Mouse (Mus musculus) cortical plate, adult 2 months (tissue): ENCODE data around the gene Eif2ak3. TPM values are rescaled to one million over a fixed set of nuclear protein-coding genes. Genes with fewer than 3 reads are reported as not detected.

Experiments used
- H3K27ac ChIP-seq: fragments of 200-500 bp; 2 replicates; pipeline ENCODE4 v1.5.1; 2012; ENCODE audit warnings: low read length, control low read depth, inconsistent platforms; ENCODE audit not compliant: insufficient read depth
- H3K4me1 ChIP-seq: fragments of 200-500 bp; 2 replicates; pipeline ENCODE4 v1.6.1; 2011; ENCODE audit warnings: low read length; ENCODE audit not compliant: control insufficient read depth, insufficient read depth
- H3K4me3 ChIP-seq: fragments of 200-500 bp; 2 replicates; pipeline ENCODE4 v1.5.1; 2011; ENCODE audit warnings: mild to moderate bottlenecking, low read length, control low read depth; ENCODE audit not compliant: insufficient read depth
- CTCF ChIP-seq: fragments of 200-500 bp; IDR thresholded peaks from 2 replicates; pipeline ENCODE4 v1.5.1; 2011; ENCODE audit warnings: mild to moderate bottlenecking, control low read depth, low read length; ENCODE audit not compliant: insufficient read depth; ENCODE audit errors: extremely low read depth
- POLR2A ChIP-seq: fragments of 200-500 bp; IDR thresholded peaks from 2 replicates; pipeline ENCODE4 v1.6.1; 2011; ENCODE audit warnings: mild to moderate bottlenecking, low read length, control low read depth; ENCODE audit not compliant: insufficient read depth; ENCODE audit errors: extremely low read depth
- polyA plus RNA-seq: library from polyadenylated mRNA; depleted of rRNA; stranded (reverse); fragments of >200 nt; gene quantifications from 2 replicates; pipeline ENCODE4 v1.2.3, GENCODE M21; 2012

Eif2ak3 gene
- polyA plus RNA-seq, 1 experiment: 16.0 TPM

DNA sequence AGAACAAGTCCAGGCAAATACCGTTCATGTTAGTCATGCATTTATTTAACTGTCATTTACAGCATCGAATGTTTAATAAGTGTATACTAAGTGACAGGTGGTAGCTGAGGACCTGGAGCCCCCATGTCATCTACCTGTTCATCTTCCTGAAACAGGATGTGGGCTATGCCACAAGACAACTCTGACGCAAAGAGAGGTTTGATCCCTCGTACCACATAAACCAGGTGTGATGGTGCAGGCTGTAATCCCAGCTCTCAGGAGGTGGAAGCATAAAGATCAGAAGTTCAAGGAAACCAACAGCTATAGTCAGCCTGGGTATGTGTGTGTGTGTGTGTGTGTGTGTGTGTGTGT, 19.4 kb upstream of the Eif2ak3 start:
- no peak overlapping the region for H3K27ac ChIP-seq
- H3K4me3 ChIP-seq: peak overlapping the region; percentile 45; the same call in 1 of the 2 replicates
- no peaks in the 10 kb centered on the region; the same call in 1 of the 2 replicates for H3K4me1 ChIP-seq
- TF ChIP-seq POLR2A (no peak), CTCF (no peak)

DNA sequence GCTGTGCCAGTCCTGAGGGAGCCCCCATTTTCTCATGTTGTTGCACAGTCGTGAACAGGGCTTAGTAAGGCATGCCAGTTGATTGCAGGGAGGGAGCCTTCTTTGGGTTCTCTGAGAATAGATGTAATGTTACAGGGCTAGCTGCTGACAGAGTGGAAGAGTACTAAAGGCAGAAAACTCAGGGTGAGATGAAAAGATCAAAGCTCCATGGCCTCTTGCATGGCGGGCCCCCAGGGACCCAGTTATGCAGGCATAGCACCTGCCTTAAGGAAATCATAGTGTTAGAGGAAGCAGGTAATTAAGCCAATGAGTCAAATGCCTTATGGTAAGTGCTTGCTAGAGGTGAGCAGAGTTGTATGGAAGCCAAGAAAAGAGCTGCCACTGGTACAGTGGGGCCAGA, 14.9 kb upstream of the Eif2ak3 start:
- H3K4me1 ChIP-seq: no peaks in the 10 kb centered on the region; the same call in 1 of the 2 replicates
- no peak overlapping the region for H3K4me3 ChIP-seq
- no peak for TF ChIP-seq POLR2A
- no peak for TF ChIP-seq CTCF
- no peak overlapping the region for H3K27ac ChIP-seq

DNA sequence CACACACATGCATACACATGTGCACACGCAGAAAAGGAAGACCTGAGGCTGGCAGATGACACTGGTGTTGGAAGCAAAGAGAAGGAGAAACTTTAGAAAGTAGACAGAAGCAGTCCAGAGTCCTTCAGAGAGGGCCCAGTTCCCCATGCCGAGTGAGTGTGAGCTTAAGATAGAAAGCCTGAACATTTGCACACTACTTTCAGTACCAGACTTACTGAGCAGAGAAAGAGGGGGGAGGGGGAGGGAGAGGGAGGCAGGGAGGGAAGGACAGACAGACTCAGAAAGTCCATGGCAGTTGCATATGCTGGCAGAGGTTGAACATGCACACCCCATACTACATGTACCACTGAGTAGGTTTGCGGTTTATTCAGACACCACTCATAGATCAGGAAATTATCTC, 13.8 kb upstream of the Eif2ak3 start:
- Histone ChIP-seq H3K27ac (no peak overlapping the region), H3K4me3 (no peak overlapping the region), H3K4me1 (no peaks in the 10 kb centered on the region)
- TF ChIP-seq POLR2A (no peak), CTCF (no peak)

DNA sequence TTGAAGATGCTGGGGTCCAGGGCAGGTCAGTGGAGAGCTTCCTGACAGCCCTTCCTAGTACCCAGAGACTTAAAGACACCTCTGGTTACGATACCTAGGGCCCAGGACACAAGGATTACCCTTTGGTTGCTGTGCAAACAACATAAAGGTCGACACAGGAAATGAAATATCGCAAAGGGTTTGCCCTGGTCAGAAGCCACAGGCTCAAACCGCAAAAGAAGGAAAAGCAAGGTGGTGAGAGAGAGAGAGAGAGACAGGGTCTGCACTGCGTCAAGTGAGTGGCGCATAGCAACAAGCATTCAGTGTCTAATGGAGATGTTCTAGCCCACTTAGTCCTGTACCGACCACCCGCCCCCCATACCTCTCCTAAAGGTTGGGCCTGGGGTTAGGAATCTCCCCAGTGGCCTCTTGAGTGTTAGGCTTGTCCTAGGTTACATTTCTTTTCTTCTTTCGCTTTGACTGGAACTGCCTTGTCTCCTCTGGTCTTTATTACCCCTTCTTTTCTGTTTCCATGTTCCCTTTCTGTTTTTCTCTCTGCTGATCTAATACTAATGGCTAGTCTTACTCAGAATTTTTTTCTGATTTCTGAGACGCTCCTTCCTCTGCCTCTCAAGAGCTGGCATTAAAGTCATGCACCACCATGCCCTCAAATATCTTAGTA, 13.0 kb upstream of the Eif2ak3 start:
- TF ChIP-seq CTCF: no peak
- TF ChIP-seq POLR2A: no peak
- H3K27ac ChIP-seq: no peak overlapping the region
- H3K4me1 ChIP-seq: no peaks in the 10 kb centered on the region
- H3K4me3 ChIP-seq: no peak overlapping the region

DNA sequence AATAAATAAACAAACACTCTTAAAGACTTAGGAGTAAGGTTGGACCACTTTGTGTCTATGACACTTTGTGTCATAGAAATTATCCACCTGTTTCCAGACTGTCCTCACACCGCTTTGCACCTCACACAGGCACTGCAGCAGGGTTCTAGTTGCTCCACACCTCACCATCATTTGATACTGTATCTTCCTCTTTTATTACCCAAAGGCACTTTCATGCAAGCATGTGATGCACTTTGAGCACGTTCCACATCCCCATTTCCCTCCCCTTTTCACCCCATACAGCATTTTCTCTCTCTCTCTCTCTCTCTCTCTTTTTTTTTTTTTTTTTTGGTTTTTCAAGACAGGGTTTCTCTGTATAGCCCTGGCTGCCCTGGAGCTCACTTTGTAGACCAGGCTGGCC, 7.0 kb upstream of the Eif2ak3 start:
- Histone ChIP-seq H3K4me3 (no peak overlapping the region), H3K4me1 (no peaks in the 10 kb centered on the region), H3K27ac (no peak overlapping the region)
- no peak for TF ChIP-seq CTCF
- TF ChIP-seq POLR2A: no peak

DNA sequence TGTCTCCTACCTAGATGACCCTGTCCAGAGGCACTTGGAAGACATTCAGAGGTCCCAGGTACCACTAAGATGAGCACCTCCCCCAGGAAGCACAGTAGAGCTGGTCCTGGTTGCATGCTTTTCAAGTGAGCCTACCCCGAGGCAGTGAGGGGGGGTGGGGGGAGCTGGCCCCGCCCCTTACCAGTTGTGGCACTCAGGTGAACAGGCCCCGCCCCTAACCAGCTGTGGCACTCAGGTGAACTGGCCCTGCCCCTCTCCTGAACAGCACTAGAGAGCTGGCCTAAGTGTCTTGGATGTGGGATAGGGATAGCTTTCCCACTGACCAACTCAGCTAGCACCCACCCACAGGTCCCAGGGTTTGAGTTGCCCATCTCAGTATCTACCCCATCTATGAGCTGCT, 5.8 kb upstream of the Eif2ak3 start:
- no peak overlapping the region for H3K27ac ChIP-seq
- H3K4me1 ChIP-seq: no peaks in the 10 kb centered on the region
- TF ChIP-seq CTCF (no peak), POLR2A (no peak)
- no peak overlapping the region for H3K4me3 ChIP-seq

DNA sequence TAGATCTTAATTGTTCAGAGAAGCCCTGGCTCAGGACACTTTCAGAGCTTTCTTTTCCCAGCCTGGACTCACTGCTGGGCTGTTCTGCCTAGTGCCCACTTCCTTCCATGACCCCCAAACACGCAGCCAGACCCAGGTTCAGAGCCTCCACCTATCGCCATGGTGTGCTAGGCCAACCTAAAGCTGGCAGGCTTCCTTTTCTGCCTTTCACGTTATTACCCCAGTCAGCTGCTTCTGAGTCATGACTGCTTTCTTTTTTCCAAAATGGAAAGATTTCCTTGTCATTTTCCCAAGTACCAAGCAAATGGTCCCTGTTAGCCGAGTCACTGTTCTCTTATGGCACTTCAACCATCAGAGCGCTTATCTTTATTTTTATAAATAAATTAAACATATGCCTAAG, 4.0 kb upstream of the Eif2ak3 start:
- Histone ChIP-seq H3K4me1 (no peaks in the 10 kb centered on the region), H3K27ac (no peak overlapping the region), H3K4me3 (no peak overlapping the region)
- TF ChIP-seq POLR2A (no peak), CTCF (no peak)

DNA sequence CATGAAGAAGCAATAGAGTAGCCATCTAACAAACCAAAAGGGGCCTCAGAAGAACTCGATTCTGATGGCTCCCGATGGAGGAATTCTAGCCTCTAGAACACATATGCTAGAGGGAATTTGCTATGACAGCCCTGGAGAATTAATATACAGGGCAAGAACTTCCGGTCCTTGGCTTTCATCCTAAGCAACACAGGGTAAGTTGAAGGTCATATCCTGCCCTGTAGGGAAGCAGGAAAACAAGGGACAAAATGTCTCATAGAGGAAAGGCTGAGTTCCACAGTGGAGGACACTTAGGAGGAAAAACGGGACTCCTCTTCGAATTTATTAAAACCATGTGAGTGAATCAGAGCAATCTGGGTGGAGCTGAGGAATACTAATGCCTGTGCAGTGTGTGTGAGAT, 1.3 kb upstream of the Eif2ak3 start:
- no peak overlapping the region for H3K27ac ChIP-seq
- peaks cover 6% of the 10 kb centered on the region for H3K4me1 ChIP-seq
- H3K4me3 ChIP-seq: no peak overlapping the region
- TF ChIP-seq POLR2A (no peak), CTCF (no peak)

DNA sequence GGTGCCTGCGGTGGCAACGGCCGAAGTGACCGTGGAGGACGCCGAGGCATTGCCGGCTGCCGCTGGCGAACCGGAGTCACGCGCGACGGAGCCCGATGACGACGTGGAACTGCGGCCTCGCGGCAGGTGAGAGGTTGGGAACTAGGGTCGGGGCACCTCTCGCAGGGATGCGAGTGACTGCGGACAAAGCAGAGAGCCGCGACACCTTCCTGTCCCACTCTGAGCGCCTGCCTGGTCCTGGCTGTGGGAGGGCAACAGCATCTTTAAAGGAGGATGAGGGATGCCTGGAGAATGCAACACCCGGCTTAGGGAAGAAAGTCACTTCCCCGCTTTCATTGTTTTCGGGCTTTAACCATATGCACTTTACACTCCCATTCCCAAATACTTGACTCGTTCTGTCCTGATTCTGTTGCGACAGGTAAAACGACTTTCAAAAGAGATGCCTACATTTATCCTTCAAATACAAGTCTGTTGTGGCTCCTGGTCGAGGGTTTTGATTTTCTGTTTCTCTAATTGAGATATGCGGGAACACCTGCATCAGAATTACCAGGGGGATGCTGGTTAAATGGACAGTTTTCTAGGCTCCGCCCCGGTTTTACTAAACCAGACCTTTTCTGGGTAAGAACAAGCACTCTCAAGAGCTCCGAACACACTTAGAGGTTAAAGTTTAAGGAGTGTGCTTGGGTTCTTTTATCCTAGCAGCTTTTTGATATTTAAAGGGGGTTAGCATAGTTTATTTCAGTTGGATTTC, 756 bp downstream of the Eif2ak3 start:
- Histone ChIP-seq H3K27ac (peak overlapping the region; percentile 21), H3K4me3 (peak overlapping the region; percentile 94), H3K4me1 (peaks cover 6% of the 10 kb centered on the region)
- TF ChIP-seq POLR2A: no peak

DNA sequence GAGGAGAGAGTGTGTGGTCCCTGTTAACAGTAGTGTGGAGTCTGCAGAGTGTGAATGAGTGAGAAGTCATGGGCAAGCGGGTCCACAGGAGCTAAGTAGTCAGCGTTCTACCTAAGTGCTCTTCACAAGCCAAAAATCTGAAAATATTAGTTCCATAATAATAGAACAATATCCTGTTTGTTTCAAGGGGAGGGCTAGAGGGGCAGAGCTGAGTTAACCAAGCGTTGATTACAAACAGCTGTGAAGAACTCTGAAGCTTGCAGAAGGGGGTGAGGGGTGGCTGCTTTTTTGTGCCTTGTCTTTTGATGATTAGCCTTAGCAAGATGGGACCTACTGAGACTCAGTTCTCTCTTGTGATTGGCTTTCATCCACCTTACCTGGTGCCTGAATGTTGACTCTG, 3.1 kb downstream of the Eif2ak3 start:
- H3K27ac ChIP-seq: no peak overlapping the region
- H3K4me3 ChIP-seq: no peak overlapping the region
- peaks cover 6% of the 10 kb centered on the region for H3K4me1 ChIP-seq
- TF ChIP-seq POLR2A (no peak), CTCF (no peak)
